Mouse (Mus musculus) hindbrain, embryonic 16.5 days (tissue): ENCODE results near the gene Ntrk3. TPM values are rescaled to one million over a fixed set of nuclear protein-coding genes. Genes with fewer than 3 reads are reported as not detected.
A peak's percentile ranks its signal among the peaks of the same experiment; 100 is the strongest.

Source experiments
- ATAC-seq: fragments of 200-750 bp; cut with Nextera tagmentation; 2 replicates; pipeline ENCODE4 v1.8.0; 2017; ENCODE audit warnings: moderate TSS enrichment, moderate library complexity
- H3K27ac ChIP-seq: fragments of 300-500 bp; sonication (generic); 2 replicates; pipeline ENCODE4 v1.5.1; 2014; ENCODE audit warnings: low read depth, mild to moderate bottlenecking, control low read depth, low read length, moderate library complexity
- H3K27me3 ChIP-seq: fragments of 300-500 bp; sonication (generic); replicated peaks from 2 replicates; pipeline ENCODE4 v1.6.1; 2014; ENCODE audit warnings: low read length; ENCODE audit not compliant: control insufficient read depth, insufficient read depth
- H3K36me3 ChIP-seq: fragments of 300-500 bp; sonication (generic); 2 replicates; pipeline ENCODE4 v1.6.1; 2014; ENCODE audit warnings: mild to moderate bottlenecking, low read length, moderate library complexity, mixed read lengths; ENCODE audit not compliant: control insufficient read depth, insufficient read depth
- H3K4me1 ChIP-seq: fragments of 300-500 bp; sonication (generic); 2 replicates; pipeline ENCODE4 v1.6.1; 2014; ENCODE audit warnings: low read depth, low read length; ENCODE audit not compliant: control insufficient read depth, insufficient read depth
- H3K4me2 ChIP-seq: fragments of 300-500 bp; sonication (generic); 2 replicates; pipeline ENCODE4 v1.6.1; 2014; ENCODE audit warnings: mild to moderate bottlenecking, low read length, control low read depth, moderate library complexity
- H3K4me3 ChIP-seq: fragments of 300-500 bp; sonication (generic); 2 replicates; pipeline ENCODE4 v1.5.1; 2014; ENCODE audit warnings: mild to moderate bottlenecking, low read length, control low read depth, moderate library complexity
- H3K9ac ChIP-seq: fragments of 300-500 bp; sonication (generic); 2 replicates; pipeline ENCODE4 v1.6.1; 2014; ENCODE audit warnings: low read depth, mild to moderate bottlenecking, control low read depth, low read length, moderate library complexity
- H3K9me3 ChIP-seq: fragments of 300-500 bp; sonication (generic); 2 replicates; pipeline ENCODE4 v1.6.1; 2014; ENCODE audit warnings: mild to moderate bottlenecking, low read length, moderate library complexity; ENCODE audit not compliant: control insufficient read depth
- WGBS: fragments of 180-500 bp; shearing (Covaris S2); extraction: QIAGEN DNeasy Blood & Tissue Kit; methylation state at CpG from one replicate; pipeline ENCODE4 v1.1.7; 2014; 5-methylcytosine and 5-hydroxymethylcytosine counted together
- polyA plus RNA-seq: library from polyadenylated mRNA; unstranded; fragments of >200 nt; fragmentation: Nextera tagmentation; extraction: Ambion mirVana; gene quantifications from 2 replicates; pipeline ENCODE4 v1.2.1, GENCODE M21; 2015

Ntrk3 gene
- polyA plus RNA-seq, 1 experiment from 2014 or later: 23.8 TPM

DNA sequence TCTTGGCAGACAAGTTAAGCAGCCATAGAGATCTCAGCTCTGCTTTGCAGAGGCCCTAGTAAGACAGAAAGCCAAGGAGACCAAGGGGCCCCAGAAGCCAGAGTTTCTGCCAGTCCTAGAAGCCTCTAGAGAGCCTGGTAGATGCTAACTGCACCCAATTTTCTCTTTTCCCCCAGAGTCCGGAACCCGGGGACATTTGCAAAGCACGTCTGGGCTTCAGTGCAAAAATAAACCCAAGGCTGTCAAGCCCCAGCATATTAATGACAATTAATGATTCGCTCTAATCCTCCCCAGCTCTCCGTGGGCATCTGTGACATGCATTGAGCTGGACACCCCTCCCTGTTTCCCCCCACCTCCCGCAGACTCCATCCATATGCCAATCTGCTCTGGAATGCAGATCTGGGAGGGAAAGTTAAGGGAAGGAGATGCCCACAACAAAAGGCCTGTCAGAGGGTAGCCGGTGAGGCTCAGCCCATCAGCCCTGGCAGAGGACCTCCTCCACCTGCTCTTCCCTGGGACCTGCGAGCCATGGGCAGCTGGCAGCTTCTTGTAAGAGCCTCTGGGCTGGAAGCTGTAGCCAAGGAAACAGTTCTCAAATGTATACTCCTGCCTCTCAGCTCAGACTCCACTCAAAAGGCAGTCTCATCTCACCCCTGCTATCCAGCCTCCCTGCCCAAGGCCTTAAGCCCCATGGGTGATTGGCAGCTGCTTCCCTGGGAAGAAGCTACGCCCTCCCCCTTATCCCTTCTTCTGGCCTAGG lies 117.8 kb downstream of the Ntrk3 start:
- H3K27ac ChIP-seq: no peak overlapping the region
- peaks cover 18% of the 10 kb centered on the region for H3K4me1 ChIP-seq
- H3K27me3 ChIP-seq: no peaks in the 10 kb centered on the region; the same call in 1 of the 2 replicates
- H3K4me2 ChIP-seq: no peak overlapping the region
- no peak overlapping the region for H3K9ac ChIP-seq
- no peaks in the 10 kb centered on the region for H3K36me3 ChIP-seq
- H3K4me3 ChIP-seq: no peak overlapping the region
- 19% methylated on average over 9 of the region's 9 CpGs for WGBS
- no peaks in the 10 kb centered on the region for H3K9me3 ChIP-seq
- ATAC-seq: peak; percentile 82

DNA sequence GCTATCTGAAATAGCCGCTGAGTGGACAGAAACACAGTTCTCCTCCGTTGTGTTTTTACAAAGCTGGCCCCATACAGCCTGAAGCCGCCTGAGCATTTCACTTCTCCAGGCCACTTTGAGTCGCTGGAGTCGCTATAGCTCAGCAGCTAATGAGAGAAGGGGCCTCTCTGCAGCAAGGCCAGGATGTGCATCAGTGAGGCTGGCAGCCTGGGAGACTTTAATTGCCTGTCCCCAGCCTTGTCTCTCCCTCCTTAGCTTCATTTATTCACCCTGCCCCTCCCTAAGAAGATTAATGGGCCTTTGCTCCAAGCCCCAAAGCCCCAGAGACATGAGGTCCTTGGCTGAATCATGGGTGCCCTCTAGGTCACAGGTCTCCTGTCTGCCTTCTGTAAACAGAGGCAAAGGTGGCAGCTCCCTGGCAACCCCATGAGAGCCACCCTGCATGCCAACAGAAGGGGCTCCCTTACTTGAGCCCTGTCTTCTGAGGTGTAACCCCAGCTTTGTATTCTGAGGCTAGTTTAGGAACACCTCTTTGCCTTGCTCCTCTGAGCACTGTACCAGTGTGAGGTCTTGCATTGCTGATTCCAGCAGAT lies 132.2 kb downstream of the Ntrk3 start:
- 36% methylated on average over 5 of the region's 5 CpGs for WGBS
- Histone ChIP-seq H3K27ac (no peak overlapping the region), H3K9ac (no peak overlapping the region), H3K4me2 (no peak overlapping the region), H3K36me3 (no peaks in the 10 kb centered on the region), H3K4me1 (peaks cover 6% of the 10 kb centered on the region), H3K4me3 (no peak overlapping the region), H3K27me3 (no peaks in the 10 kb centered on the region; the same call in none of the 2 replicates), H3K9me3 (no peaks in the 10 kb centered on the region)
- ATAC-seq: peak; percentile 56

DNA sequence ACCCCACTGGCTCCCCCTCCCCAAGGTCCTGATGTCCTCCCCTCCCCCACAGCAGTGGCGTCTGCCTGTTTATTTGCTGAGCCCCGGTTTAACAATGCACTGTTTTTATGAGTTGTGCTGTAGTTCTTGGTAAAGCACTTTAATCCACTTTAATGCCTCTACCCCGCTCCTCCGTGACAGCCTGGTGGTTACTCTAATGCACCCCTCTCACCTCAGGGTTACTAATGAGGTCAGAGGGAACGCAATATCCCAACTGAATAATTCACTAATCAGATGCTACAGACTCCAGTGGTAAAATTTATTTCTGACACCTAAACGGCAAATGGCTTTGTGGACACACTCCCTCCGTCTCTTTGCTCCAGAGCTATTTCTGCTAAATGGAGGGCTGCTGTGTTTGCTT lies 133.9 kb downstream of the Ntrk3 start:
- ATAC-seq: no peak

DNA sequence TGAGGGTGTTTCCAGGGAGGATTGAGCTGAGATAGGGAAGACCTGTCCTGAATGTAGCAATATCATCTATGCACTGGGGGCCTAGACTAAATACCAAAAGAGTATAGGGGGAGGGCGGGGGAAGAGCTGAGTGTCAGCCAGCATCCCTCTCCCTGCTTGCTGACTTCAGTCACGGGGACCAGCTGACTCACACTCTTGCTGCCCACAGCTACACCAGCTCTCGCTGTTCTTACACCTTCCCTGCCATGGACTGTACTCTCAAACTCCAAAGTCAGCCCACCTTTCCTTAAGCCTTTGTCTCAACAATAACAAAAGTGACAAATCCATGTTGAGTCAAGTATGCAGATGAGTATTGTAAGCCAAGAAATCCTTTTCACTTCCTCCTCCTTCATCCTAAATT lies 136.0 kb downstream of the Ntrk3 start:
- Histone ChIP-seq H3K9me3 (no peaks in the 10 kb centered on the region), H3K4me3 (no peak overlapping the region), H3K27me3 (no peaks in the 10 kb centered on the region), H3K27ac (no peak overlapping the region), H3K36me3 (no peaks in the 10 kb centered on the region), H3K9ac (no peak overlapping the region), H3K4me1 (peaks cover 16% of the 10 kb centered on the region), H3K4me2 (no peak overlapping the region)
- ATAC-seq: no peak
- WGBS: 76% methylated on average over 3 of the region's 3 CpGs

More for the DNA sequence above, 133.9 kb downstream of the Ntrk3 start:
- no peaks in the 10 kb centered on the region for H3K36me3 ChIP-seq
- WGBS: 33% methylated on average over 7 of the region's 7 CpGs
- no peak overlapping the region for H3K9ac ChIP-seq
- no peaks in the 10 kb centered on the region for H3K9me3 ChIP-seq
- no peaks in the 10 kb centered on the region; the same call in none of the 2 replicates for H3K27me3 ChIP-seq
- H3K27ac ChIP-seq: no peak overlapping the region
- no peak overlapping the region for H3K4me2 ChIP-seq
- peaks cover 6% of the 10 kb centered on the region for H3K4me1 ChIP-seq
- H3K4me3 ChIP-seq: no peak overlapping the region

DNA sequence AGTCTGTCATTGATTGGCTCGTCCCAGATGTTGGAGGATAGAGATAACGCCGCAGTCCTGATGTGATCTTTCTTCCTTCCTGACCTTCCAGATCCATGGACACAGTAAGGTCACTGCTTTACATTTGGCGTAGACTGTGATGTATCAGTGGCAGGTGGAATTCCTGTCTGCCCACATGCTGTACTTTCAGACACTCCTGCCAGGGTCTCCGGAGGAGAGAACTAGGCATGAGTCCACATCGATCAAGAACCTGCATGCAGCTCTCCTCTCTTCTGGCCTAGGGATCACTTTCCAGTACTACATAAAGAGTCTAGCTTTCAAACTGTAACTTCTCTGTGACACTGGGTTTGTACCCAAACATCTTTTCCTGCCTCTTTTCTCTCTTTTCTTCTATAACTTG lies 136.9 kb downstream of the Ntrk3 start:
- no peaks in the 10 kb centered on the region for H3K27me3 ChIP-seq
- H3K9ac ChIP-seq: no peak overlapping the region
- H3K4me2 ChIP-seq: no peak overlapping the region
- 84% methylated on average over 6 of the region's 6 CpGs for WGBS
- ATAC-seq: no peak
- no peaks in the 10 kb centered on the region for H3K9me3 ChIP-seq
- no peak overlapping the region for H3K27ac ChIP-seq
- no peaks in the 10 kb centered on the region for H3K36me3 ChIP-seq
- no peak overlapping the region for H3K4me3 ChIP-seq
- H3K4me1 ChIP-seq: peaks cover 16% of the 10 kb centered on the region

DNA sequence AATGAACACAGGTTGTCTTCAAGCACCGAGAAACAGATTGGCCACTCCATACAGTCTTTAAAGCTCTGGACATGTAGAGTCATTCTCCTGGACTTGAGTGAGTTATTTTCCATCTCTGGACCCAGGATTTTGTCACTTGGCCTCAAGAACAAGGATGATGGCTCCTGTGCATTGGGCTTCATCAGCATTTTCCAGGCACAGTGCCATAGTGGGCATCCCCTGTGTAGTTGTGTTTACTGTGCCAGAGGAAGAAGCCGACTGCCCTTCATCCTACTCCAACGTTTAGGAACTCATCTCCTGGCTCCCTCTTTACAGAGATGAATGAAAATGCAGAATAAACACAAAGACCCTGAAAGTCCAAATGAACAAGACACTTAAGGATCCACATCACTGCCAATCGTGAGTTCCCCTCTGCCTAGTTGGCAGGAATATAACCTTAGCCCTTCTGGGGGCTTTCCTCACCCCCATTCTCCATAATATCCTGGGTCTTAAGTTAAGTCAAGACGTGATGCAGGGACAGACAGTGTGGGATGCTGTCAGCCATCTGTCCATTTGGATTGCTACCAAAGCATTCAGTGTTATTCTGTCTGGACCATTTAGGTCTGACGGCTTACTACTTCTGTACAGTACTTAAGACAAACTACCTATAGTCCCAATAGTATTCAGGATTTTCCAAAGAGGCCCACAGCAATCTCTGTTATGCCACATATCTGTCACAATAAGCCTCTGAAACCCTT lies 137.7 kb downstream of the Ntrk3 start:
- H3K4me3 ChIP-seq: no peak overlapping the region
- H3K36me3 ChIP-seq: no peaks in the 10 kb centered on the region
- H3K4me1 ChIP-seq: peaks cover 10% of the 10 kb centered on the region
- ATAC-seq: no peak
- WGBS: 67% methylated on average over 6 of the region's 6 CpGs
- no peaks in the 10 kb centered on the region for H3K27me3 ChIP-seq
- H3K4me2 ChIP-seq: no peak overlapping the region
- H3K9me3 ChIP-seq: no peaks in the 10 kb centered on the region
- no peak overlapping the region for H3K9ac ChIP-seq
- H3K27ac ChIP-seq: no peak overlapping the region

DNA sequence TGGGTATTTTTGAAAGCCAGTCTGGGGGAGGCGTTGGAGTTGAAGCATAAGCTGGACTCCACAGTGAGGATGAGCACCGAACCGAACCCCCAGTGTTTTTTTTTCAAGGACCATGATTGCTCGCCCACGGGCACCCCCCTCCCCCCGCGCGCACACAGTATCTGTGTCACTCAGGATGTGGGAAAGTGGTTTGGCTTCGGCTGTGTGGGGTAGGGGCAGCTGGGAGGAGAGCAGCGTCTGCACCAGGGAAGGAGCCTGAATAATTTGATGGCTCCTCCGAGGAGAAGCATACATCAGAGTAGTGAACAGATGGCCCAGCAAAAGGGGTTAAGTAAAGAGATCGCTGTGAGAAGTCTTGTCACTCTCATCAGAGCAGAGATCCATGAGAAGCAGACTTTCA lies 139.7 kb downstream of the Ntrk3 start:
- Histone ChIP-seq H3K27ac (no peak overlapping the region), H3K36me3 (no peaks in the 10 kb centered on the region), H3K4me3 (no peak overlapping the region), H3K4me1 (peaks cover 10% of the 10 kb centered on the region), H3K9ac (no peak overlapping the region), H3K9me3 (no peaks in the 10 kb centered on the region), H3K4me2 (peak overlapping the region; percentile 27; the same call in 1 of the 2 replicates), H3K27me3 (peaks cover 3% of the 10 kb centered on the region; the same call in 1 of the 2 replicates)
- 22% methylated on average over 12 of the region's 12 CpGs for WGBS
- peak; percentile 57 for ATAC-seq

DNA sequence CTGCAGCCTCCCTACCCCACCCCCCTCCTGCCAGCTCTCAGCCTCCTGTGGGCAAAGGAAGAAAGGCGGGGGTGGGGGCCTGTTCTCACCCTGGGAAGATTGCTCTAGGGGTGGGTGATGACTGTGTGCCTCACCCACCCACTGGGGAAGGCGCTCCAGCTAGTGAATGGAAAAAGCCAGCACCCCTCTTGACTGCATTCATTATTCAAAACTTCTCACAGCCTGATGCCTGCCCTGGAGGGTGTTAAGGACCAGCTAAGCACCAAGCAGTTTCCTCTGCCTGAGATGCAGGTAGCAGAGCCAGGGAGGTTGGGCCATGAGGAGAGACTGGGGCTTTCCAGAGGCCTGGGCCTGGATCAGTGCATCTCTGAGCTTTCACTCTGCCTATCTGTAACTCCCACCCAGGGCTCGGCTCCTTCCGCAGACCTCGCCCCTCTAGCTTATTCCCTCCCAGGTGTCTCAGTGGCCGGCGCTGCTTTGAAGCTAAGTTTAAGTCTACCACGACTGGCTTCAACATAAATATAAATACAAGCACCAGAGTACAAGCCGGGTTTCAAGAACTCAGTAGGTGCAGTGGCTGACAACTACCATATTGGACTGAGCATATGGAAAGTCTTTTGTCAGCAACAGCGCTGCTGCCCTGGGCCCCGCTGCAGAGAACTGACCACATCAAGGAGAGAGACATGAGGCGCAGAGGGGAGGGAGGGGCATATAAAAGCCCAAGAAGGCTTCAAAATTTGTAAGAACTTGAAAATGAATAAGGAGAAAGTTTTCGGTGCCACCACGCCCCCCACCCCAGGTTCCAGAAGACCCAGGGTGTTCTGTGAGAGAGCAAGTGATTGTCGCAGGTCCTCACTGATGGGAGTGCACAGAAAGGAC lies 140.3 kb downstream of the Ntrk3 start:
- H3K27me3 ChIP-seq: peaks cover 3% of the 10 kb centered on the region; the same call in 1 of the 2 replicates
- no peak overlapping the region for H3K9ac ChIP-seq
- H3K27ac ChIP-seq: no peak overlapping the region
- WGBS: 39% methylated on average over 15 of the region's 15 CpGs
- H3K36me3 ChIP-seq: no peaks in the 10 kb centered on the region
- no peak overlapping the region for H3K4me3 ChIP-seq
- ATAC-seq: no peak
- peaks cover 10% of the 10 kb centered on the region for H3K4me1 ChIP-seq
- H3K4me2 ChIP-seq: peak overlapping the region; percentile 27; the same call in 1 of the 2 replicates
- no peaks in the 10 kb centered on the region for H3K9me3 ChIP-seq
